Mouse (Mus musculus) heart, adult 18-20 months (tissue): ENCODE data around the gene Gsap. TPM values are rescaled to one million over a fixed set of nuclear protein-coding genes. Genes with fewer than 3 reads are reported as not detected.

ENCODE experiments used
- DNase-seq, 2 experiments: peaks; one replicate each; pipeline ENCODE4 v3.0.0; 2021 to 2022; ENCODE audit warnings: mixed read lengths in 1 of 2
- long read RNA-seq, 2 experiments: library from polyadenylated mRNA; stranded (forward); transcript quantifications; one replicate each; pipeline ENCODE4 v2.0.0; 2021
- total RNA-seq, 2 experiments: library from RNA; stranded (reverse); gene quantifications; 2 replicates each; pipeline ENCODE4 v1.2.3; 2021

Gsap gene
- 1 to 10 TPM; 3.6 to 4.0 TPM for total RNA-seq
- long read RNA-seq, experiment 1, partial matches to known transcripts, result 0 of 2 reads
- long read RNA-seq, experiment 1, other reads (novel, unspliced or antisense), result 1 of 2 reads
- long read RNA-seq, experiment 2, partial matches to known transcripts, result 0 of 1 reads
- long read RNA-seq, experiment 2, other reads (novel, unspliced or antisense), result 0 of 1 reads

- DNase-seq, result peak; percentile 83 to 90
Measured at GRCm38 (mm10) chr5:21185764-21186685, at the start of gene Gsap. TSS of gene Gsap (plus strand) at chr5:21186255.

GRCm38 (mm10) chr5:21136575-21136974, 49.5 kb upstream of the Gsap start:
- DNase-seq, result no peak

DNA sequence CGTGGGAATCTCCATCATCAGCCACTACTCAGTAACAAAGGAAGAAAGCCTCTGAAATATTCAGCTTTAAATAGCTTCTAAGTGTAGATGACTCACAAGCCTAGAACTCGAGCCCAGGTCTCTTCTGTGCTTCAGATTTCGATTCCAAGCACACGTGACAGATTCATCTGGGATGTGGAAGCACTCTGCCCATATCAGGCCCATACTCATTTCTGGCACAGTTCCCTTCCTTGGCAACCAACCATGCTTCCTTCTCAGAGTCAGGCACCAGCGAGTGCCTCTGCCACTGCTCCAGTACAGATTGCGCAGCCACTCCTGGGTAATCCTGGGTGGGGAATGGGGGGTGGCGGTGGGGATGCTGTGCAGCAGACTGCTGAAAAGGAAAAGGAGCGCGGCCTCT, 46.5 kb upstream of the Gsap start:
- peak; percentile 88 to 89 for DNase-seq

DNA sequence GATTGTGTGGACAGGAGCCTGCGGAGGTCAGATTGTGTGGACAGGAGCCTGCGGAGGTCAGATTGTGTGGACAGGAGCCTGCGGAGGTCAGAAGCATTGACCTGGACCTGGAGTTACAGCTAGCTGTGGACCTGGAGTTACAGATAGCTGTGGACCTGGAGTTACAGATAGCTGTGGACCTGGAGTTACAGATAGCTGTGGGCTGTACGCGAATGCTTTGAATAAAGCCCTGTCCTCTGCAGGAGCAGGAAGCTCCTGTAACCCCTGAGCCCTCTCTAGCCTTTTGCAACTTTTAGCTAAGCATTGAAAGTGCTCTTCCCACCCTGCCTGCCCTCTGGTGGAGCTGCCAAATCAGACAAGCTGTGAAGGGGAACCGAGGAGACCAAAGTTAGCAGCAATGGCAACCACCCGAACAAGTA, 44.9 kb upstream of the Gsap start:
- peak; percentile 63 for DNase-seq

DNA sequence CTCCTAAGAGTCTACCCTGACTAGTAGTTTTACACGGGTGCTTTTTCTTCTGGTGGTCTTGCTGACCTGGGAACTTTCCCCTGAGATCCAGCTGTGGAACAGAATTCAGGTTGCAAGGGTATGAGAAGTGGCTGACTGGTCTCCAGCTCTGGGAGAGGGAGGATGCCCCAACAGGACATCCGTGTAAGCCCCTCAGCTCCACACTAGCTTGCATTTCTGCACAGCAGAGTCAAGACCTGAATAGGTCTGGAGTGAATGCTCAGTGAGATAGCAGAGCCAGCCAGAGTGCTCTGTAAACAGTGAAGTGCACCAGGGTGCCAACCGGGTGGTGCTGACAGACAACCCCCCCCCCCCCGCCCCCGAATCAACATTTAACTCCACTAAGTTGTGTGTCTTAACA, 44.4 kb upstream of the Gsap start:
- no peak for DNase-seq

DNA sequence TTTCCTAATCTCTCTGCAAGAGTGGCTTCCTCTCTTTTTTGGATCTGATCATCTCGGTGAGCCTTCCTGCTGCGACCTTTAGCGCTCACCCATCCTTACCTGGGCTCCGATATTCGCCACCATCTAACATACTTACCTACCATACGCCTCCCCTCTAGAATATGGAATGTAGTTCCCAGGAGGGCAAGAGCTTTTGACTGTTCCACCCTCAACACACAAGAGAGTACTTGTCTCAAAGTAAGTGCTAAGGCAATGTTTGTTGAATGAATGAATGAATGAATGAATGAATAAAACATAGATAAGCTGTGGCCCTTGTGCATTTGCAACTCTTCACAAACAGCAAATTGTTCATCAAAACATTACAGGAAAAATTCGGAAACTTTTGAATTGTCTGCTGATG, 43.0 kb upstream of the Gsap start:
- DNase-seq, result no peak

DNA sequence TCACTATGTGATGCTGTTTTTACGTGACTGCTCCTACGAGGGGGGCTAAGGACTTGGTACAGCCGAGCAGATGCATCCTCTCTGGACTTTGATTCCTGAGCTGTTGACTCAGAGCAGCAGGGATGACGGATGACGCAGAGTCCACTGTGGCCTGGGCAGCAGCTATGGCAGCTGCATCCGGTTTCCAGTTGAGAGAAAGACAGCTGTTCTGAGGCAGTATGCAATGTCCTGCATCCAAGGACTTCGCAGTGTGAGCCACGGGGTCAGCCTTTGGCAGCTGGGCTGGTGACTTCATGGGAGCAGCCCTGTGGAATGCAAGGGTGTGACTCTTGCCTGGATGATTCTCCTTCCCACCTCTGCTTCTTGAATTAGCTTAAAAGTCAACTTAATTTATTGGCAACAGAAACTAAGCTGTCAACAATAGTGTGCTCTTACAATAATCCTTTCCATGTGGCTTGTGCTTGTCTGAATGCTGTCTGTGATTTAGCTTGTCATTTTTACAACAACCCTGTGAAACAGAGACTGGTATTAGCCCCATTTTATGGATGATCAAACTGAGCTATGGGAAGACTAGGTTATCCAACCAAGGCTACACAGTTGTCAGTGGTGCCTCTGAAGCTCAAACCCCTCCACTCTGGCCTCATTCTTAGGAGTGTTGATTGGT, 41.4 kb upstream of the Gsap start:
- peak; percentile 67 to 88 for DNase-seq

DNA sequence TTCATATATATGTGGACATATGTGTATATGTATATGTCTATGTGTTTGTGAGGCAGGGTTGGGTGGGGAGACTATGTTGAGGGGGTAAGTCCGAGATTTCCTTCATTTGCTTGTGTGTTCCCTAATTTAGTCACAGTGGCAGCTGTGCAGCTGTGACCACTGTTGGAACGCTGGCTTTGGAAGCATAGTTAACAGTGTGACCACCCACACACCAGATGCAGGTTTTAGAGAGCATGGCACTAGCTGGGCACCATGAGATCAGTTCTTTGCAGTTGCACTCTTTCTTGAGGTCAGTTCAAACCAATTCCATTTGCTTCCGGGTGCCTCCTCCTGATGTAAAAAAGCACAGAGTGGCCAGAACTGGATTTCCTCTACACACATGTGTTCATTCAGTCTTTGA, 37.7 kb upstream of the Gsap start:
- DNase-seq, result no peak

DNA sequence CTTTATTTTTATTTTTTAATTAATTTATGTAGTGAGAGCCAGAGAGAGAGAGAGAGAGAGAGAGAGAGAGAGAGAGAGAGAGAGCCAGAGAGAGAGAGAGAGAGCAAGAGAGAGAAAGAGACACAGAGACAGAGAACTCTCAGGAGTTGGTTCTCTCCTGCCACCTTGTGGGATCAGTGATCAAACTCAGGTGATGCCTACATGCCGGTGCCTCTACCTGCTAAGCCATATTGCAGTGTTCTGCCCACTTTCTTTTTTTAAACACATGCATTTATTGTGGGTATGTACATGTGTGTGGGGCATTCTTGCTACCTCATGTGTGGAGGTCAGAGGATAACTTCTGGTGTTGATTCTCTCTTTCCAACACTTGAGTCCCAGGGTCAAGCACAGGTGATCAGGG, 32.4 kb upstream of the Gsap start:
- DNase-seq, result no peak

- no peak for DNase-seq
Measured at GRCm38 (mm10) chr5:21156770-21157169, 29.3 kb upstream of the Gsap start.

GRCm38 (mm10) chr5:21159536-21159935, 26.5 kb upstream of the Gsap start:
- DNase-seq, result no peak

DNA sequence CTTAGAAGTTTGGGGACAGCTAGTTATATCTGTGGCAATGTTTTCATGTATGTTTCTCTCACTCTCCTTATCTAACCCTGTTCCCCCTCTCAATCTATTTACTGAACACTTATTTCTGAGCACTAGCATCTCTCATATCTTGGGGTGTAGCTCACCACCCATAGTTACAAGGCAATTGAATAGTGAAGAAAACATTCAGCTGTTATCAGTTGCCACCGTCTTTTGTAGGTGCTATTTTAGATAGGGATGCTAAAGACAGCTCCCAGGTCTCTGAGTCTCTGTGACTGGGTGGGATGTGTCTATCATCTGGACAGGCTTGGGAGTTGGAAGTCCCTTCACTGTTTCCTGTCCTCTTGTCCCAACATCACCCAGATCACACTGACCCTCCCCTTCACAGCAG, 25.3 kb upstream of the Gsap start:
- DNase-seq, result no peak

DNA sequence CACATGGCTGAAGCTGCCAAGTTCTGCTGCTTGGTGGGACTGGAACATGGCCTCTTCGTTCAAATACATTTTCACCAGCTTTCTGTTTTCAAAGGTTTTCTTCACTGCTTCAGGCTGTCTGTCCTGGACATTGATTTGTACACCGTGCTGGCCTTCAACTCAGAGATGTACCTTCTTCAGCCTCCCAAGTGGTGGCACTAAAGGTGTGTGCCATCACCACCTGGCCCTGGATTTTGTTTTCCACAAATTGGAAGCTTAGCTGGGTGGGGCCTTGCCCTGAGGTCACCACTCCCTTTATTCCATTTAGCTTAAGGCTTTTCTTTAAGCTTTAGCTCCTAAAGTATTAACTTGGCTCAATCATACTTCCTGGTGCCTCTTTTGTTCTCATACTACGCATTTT, 22.6 kb upstream of the Gsap start:
- no peak for DNase-seq

GRCm38 (mm10) chr5:21168689-21169345, 17.2 kb upstream of the Gsap start:
- DNase-seq, result peak; percentile 34 to 42

DNA sequence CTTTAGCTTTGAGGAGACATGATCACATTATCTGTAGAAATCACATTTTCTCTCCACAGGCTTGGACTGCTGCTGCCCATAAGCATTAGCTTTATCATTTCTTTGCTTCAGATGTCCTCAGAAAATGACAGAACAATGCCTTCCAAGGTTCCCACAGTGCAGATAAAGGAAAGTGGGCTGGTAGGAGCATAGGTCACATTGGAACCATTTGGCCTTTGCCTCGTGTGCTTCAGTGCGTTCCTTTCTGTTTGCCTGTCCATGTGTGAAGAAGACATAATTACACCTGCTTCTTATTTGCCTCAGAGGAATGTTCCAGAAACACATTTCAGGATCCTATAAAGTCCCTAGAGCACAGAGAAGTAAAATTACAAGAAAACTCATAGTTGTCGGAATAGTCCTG, 16.7 kb upstream of the Gsap start:
- no peak for DNase-seq

- DNase-seq, result no peak
Measured at GRCm38 (mm10) chr5:21169877-21170276, 16.2 kb upstream of the Gsap start.

- DNase-seq, result no peak
Measured at GRCm38 (mm10) chr5:21170440-21170839, 15.6 kb upstream of the Gsap start.

- no peak for DNase-seq
Measured at GRCm38 (mm10) chr5:21170898-21171297, 15.2 kb upstream of the Gsap start.

GRCm38 (mm10) chr5:21171336-21171735, 14.7 kb upstream of the Gsap start:
- DNase-seq, result no peak

- DNase-seq, result no peak
Measured at GRCm38 (mm10) chr5:21172316-21172715, 13.7 kb upstream of the Gsap start.

DNA sequence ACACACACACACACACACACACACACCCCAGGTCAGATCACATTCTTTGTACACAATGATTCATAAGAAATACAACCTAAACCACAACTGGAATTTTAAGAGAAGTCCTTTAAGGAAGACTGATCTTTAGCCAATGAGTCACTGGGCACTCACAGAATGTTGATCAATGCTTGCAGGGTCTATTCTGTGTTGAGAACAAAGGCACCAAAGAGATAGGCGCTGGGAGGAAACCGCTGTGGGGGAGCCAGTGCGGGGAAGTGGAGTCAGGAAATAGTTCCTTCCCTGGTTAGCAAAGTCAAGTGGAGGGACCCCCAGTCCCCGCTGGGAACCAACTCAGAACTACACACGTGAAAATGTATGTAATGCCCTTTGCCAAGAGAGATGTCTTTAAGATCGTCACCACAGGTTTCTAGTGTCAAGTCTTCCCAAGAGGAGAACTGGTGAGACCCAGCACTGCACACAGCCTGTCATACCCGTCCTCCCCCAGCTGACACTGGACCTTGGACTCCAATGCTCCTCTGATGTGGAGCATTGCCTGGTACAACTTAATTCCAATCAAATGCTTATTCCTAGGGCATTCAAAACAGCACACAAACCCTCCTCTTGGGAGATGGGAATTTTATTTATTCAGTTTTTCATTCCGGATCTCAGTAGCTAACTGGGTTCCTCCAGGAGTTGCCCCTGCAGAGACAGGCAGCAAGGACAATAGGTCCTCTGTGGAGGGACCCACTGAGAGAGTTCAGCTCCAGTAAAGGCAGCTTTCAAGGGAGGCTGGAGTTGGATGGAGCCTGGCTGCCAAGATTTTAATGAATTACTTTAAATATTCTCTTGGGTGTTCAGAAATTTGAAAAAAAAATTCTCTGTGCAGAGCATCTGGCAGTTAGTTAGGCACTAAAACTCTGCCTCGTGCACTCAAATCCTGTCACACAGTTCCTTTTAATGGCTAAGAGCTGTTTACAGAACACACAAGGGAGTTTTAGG, 10.6 kb upstream of the Gsap start:
- no peak for DNase-seq
